Mouse (Mus musculus): ENCODE measurements at regions not wholly inside any gene's neighbourhood (a gene's known extent, or its start where the extent isn't known, plus 50 kb on each side); places are given as distances from the start of the nearest gene placed in this dataset.

DNA sequence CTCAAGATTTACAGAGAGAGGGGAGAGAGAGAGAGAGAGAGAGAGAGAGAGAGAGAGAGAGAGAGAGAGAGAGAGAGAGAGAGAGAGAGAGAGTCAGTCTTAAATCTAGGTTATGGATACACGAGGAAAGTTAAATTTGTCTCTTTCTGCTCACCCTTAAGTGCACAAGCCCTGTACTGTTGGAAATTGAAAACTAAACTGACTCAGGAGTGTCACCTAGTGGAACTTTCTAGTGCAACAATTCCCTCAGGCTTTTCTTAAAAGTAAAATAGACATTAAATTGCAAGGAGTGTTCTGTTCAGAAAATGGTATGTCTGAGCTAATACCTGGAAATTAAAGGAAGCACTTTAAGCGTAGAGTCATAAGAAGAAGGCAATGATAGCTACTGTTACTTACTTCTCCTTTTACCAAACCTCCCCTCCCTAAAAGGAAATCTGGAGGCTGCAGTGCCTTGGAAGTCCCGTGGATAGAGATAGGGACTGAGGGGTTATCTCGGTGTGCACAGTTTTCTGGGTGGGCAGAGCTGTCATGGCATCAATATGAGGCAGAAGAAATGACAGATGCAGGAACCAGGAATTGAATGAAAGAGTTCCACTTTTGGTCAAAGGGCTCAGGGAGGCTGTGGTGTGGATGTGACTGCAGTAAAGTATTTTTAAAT is 193.3 kb downstream of the Alx1 start:
- no peak overlapping the region for H3K27ac ChIP-seq (ENCODE audit: low read depth, low read length)
- H3K36me3 ChIP-seq (ENCODE audit: insufficient read depth, low read length), result no peaks in the 10 kb centered on the region
- no peak overlapping the region for H3K4me3 ChIP-seq (ENCODE audit: low read depth, low read length)
- no peaks in the 10 kb centered on the region for H3K4me1 ChIP-seq (ENCODE audit: insufficient read depth, low read length)
- WGBS, result 53% methylated on average over 4 of the region's 4 CpGs
- peak; percentile 76 for TF ChIP-seq CTCF (IDR thresholded peaks at IDR 0.05)
- no peaks in the 10 kb centered on the region for H3K27me3 ChIP-seq (ENCODE audit: insufficient read depth, low read length)
- no peak overlapping the region for H3K9ac ChIP-seq (replicated peaks; ENCODE audit: low read length, poor library complexity, severe bottlenecking)
- no peaks in the 10 kb centered on the region for H3K9me3 ChIP-seq (ENCODE audit: low read length)
- no peak overlapping the region for H3K4me2 ChIP-seq (ENCODE audit: low read depth, low read length, poor library complexity, severe bottlenecking)
- DNase-seq (ENCODE audit: low spot score) (peak; percentile 52), ATAC-seq (ENCODE audit: low FRiP score) (no peak)

DNA sequence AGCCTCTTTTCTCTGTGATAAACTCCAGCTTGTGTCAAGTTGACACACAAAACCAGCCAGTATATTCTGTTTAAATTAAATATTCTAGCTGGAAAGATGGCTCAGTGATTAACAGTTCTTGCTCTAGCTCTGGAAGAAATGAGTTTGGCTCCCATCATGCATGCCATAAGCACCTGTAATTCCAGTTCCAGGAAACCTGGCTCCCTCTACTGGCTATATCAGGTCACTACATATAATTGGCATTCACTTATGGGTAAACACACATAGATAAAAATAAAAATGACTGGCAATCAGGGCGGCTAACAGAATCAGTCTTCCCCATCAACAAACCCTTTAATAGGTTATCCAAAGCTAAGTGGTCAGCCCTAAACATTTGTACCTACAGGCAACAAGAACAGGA is 194.2 kb downstream of the Alx1 start:
- Histone ChIP-seq H3K27ac (ENCODE audit: low read depth, low read length) (no peak overlapping the region), H3K9ac (replicated peaks; ENCODE audit: low read length, poor library complexity, severe bottlenecking) (no peak overlapping the region), H3K4me2 (ENCODE audit: low read depth, low read length, poor library complexity, severe bottlenecking) (no peak overlapping the region), H3K4me1 (ENCODE audit: insufficient read depth, low read length) (no peaks in the 10 kb centered on the region), H3K36me3 (ENCODE audit: insufficient read depth, low read length) (no peaks in the 10 kb centered on the region), H3K9me3 (ENCODE audit: low read length) (no peaks in the 10 kb centered on the region), H3K27me3 (ENCODE audit: insufficient read depth, low read length) (no peaks in the 10 kb centered on the region), H3K4me3 (ENCODE audit: low read depth, low read length) (no peak overlapping the region)
- TF ChIP-seq CTCF (IDR thresholded peaks at IDR 0.05), result peak; percentile 61
- 43% methylated on average over 1 of the region's 1 CpGs for WGBS
- peak; percentile 31 for DNase-seq (ENCODE audit: low spot score)
- no peak for ATAC-seq (ENCODE audit: low FRiP score)

DNA sequence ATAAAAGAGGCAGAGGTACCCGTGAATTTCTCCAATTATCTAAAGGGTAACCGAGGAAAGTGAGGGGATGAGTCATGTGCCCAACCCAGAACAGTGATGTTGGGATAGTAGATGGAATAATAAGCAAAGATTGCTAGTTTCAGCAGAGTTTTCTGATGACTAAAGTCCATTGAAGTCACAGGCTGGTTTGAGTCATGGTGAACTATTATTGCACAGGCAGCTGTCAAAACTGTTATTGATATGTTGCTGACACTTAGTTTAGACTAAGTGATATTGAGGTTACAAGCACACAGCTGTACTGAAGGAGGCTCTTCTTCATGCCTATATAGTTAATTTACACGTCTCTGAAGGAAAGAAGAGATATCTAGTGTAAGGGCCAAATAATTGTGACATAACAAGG is 200.4 kb downstream of the Alx1 start:
- Histone ChIP-seq H3K27ac (ENCODE audit: low read depth, low read length) (no peak overlapping the region), H3K9ac (replicated peaks; ENCODE audit: low read length, poor library complexity, severe bottlenecking) (no peak overlapping the region), H3K4me3 (ENCODE audit: low read depth, low read length) (no peak overlapping the region), H3K27me3 (ENCODE audit: insufficient read depth, low read length) (no peaks in the 10 kb centered on the region), H3K36me3 (ENCODE audit: insufficient read depth, low read length) (no peaks in the 10 kb centered on the region), H3K4me2 (ENCODE audit: low read depth, low read length, poor library complexity, severe bottlenecking) (no peak overlapping the region), H3K9me3 (ENCODE audit: low read length) (no peaks in the 10 kb centered on the region), H3K4me1 (ENCODE audit: insufficient read depth, low read length) (no peaks in the 10 kb centered on the region)
- ATAC-seq (ENCODE audit: low FRiP score), result no peak
- WGBS, result 79% methylated on average over 3 of the region's 3 CpGs
- no peak for TF ChIP-seq CTCF (IDR thresholded peaks at IDR 0.05)
- no peak for DNase-seq (ENCODE audit: low spot score)

DNA sequence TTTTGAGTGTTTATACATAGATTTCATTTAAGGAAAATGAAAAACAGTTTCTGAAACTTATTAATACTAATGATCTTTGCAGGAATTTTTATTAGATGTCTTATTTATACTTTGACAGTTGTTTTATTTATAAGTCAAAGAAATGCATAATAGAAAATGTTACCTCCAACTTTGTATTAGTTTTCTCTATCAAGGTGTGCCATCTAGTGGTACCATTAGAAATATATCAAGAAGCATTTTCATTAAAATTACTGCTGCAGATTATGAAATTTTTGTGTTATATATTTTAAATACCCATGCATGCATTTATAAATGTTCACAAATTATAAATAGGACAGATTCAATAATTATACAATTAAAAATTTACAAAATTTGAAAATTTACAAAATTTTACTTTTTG is 206.6 kb downstream of the Alx1 start:
- Histone ChIP-seq H3K9me3 (ENCODE audit: low read length) (no peaks in the 10 kb centered on the region), H3K27ac (ENCODE audit: low read depth, low read length) (no peak overlapping the region), H3K4me3 (ENCODE audit: low read depth, low read length) (no peak overlapping the region), H3K9ac (replicated peaks; ENCODE audit: low read length, poor library complexity, severe bottlenecking) (no peak overlapping the region), H3K36me3 (ENCODE audit: insufficient read depth, low read length) (no peaks in the 10 kb centered on the region), H3K4me2 (ENCODE audit: low read depth, low read length, poor library complexity, severe bottlenecking) (no peak overlapping the region), H3K4me1 (ENCODE audit: insufficient read depth, low read length) (no peaks in the 10 kb centered on the region), H3K27me3 (ENCODE audit: insufficient read depth, low read length) (no peaks in the 10 kb centered on the region)
- ATAC-seq (ENCODE audit: low FRiP score) (no peak), DNase-seq (ENCODE audit: low spot score) (peak; percentile 17)
- TF ChIP-seq CTCF (IDR thresholded peaks at IDR 0.05), result peak; percentile 72

DNA sequence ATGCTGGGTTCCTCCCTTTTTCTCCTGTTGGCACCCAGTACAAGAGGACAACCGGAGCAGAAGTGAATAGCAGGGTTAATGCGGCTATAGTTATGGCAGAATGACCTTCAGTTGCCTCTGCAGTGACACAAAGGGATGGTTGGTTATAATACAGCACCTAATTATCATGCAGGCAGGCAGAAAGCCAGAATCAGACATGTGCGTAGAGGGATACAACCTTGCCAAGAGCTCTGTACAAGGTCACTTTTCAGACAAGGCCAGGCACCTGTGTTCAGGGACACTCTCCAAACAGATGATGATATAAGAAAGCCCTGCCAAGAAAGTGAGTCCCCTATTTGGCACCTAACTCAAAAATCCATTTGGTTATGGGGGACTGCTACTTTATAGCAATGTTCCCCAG is 228.6 kb downstream of the Alx1 start:
- H3K9me3 ChIP-seq (ENCODE audit: low read length), result no peaks in the 10 kb centered on the region
- no peak overlapping the region for H3K9ac ChIP-seq (replicated peaks; ENCODE audit: low read length, poor library complexity, severe bottlenecking)
- no peak overlapping the region for H3K4me2 ChIP-seq (ENCODE audit: low read depth, low read length, poor library complexity, severe bottlenecking)
- no peaks in the 10 kb centered on the region for H3K4me1 ChIP-seq (ENCODE audit: insufficient read depth, low read length)
- ATAC-seq (ENCODE audit: low FRiP score) (no peak), DNase-seq (ENCODE audit: low spot score) (peak; percentile 40)
- no peak overlapping the region for H3K4me3 ChIP-seq (ENCODE audit: low read depth, low read length)
- TF ChIP-seq CTCF (IDR thresholded peaks at IDR 0.05), result no peak
- H3K27ac ChIP-seq (ENCODE audit: low read depth, low read length), result no peak overlapping the region
- no peaks in the 10 kb centered on the region for H3K36me3 ChIP-seq (ENCODE audit: insufficient read depth, low read length)
- H3K27me3 ChIP-seq (ENCODE audit: insufficient read depth, low read length), result no peaks in the 10 kb centered on the region
- 75% methylated on average over 3 of the region's 3 CpGs for WGBS

DNA sequence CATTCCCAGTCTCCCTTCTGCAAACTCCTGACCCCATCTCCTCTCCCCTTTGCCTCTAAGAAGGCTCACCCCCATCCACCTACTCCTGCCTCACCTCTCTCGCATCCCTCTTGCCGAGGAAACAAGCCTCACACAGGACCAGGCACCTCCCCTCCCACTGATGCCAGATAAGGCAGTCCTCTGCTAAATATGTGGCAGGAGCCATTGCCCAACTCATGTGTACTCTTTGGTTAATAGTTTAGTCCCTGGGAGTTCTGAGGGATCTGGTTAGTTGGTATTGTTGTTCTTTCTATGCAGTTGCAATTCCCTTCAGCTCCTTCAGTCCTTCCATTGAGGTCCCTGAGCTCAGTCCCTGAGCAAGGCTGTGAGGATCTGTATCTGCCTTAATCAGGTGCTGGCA is 250.8 kb downstream of the Alx1 start:
- Histone ChIP-seq H3K36me3 (ENCODE audit: insufficient read depth, low read length) (no peaks in the 10 kb centered on the region), H3K9ac (replicated peaks; ENCODE audit: low read length, poor library complexity, severe bottlenecking) (no peak overlapping the region), H3K27me3 (ENCODE audit: insufficient read depth, low read length) (no peaks in the 10 kb centered on the region), H3K4me2 (ENCODE audit: low read depth, low read length, poor library complexity, severe bottlenecking) (no peak overlapping the region), H3K9me3 (ENCODE audit: low read length) (no peaks in the 10 kb centered on the region), H3K27ac (ENCODE audit: low read depth, low read length) (no peak overlapping the region), H3K4me1 (ENCODE audit: insufficient read depth, low read length) (no peaks in the 10 kb centered on the region), H3K4me3 (ENCODE audit: low read depth, low read length) (no peak overlapping the region)
- WGBS, result 89% methylated on average over 2 of the region's 2 CpGs
- TF ChIP-seq CTCF (IDR thresholded peaks at IDR 0.05), result no peak
- DNase-seq (ENCODE audit: low spot score) (no peak), ATAC-seq (ENCODE audit: low FRiP score) (no peak)

All from midbrain, postnatal 0 days (tissue).